Mouse (Mus musculus): ENCODE measurements around the gene Serhl. TPM values are rescaled to one million over a fixed set of nuclear protein-coding genes. Genes with fewer than 3 reads are reported as not detected.

Serhl gene
- polyA plus RNA-seq, 1 experiment from 2014 or later: 61.0 TPM

GRCm38 (mm10) chr15:83106426-83106825 lies 17.1 kb downstream of the Serhl start:
- no peak for ATAC-seq (ENCODE audit: extremely low read depth, insufficient number of reproducible peaks, low FRiP score, low TSS enrichment)
- 79% methylated on average over 6 of the region's 6 CpGs for WGBS
- no peaks in the 10 kb centered on the region for H3K9me3 ChIP-seq

GRCm38 (mm10) chr15:83107814-83108213 lies 18.5 kb downstream of the Serhl start:
- peaks cover 4% of the 10 kb centered on the region for H3K4me1 ChIP-seq
- ATAC-seq (ENCODE audit: extremely low read depth, insufficient number of reproducible peaks, low FRiP score, low TSS enrichment): no peak
- no peak overlapping the region for H3K27ac ChIP-seq (replicated peaks)

More at GRCm38 (mm10) chr15:83106426-83106825, 17.1 kb downstream of the Serhl start:
- H3K9ac ChIP-seq: no peak overlapping the region
- H3K4me1 ChIP-seq: 0 out of 2 replicates have a peak, but pooled peaks cover 4% of the 10 kb centered on the region
- no peak overlapping the region for H3K27ac ChIP-seq (replicated peaks)
- no peaks in the 10 kb centered on the region for H3K27me3 ChIP-seq (replicated peaks)
- no peak overlapping the region for H3K4me3 ChIP-seq
- H3K36me3 ChIP-seq: peaks cover 24% of the 10 kb centered on the region
- H3K4me2 ChIP-seq: no peak overlapping the region

GRCm38 (mm10) chr15:83111290-83111689 lies 22.0 kb downstream of the Serhl start:
- WGBS: 52% methylated on average over 6 of the region's 6 CpGs
- ATAC-seq (ENCODE audit: extremely low read depth, insufficient number of reproducible peaks, low FRiP score, low TSS enrichment): no peak
- H3K4me1 ChIP-seq: peaks cover 20% of the 10 kb centered on the region
- no peaks in the 10 kb centered on the region for H3K27me3 ChIP-seq (replicated peaks)
- H3K9me3 ChIP-seq: no peaks in the 10 kb centered on the region
- H3K4me3 ChIP-seq: no peak overlapping the region
- H3K4me2 ChIP-seq: no peak overlapping the region
- H3K36me3 ChIP-seq: peaks cover 41% of the 10 kb centered on the region
- H3K9ac ChIP-seq: no peak overlapping the region
- H3K27ac ChIP-seq (replicated peaks): no peak overlapping the region

More at GRCm38 (mm10) chr15:83107814-83108213, 18.5 kb downstream of the Serhl start:
- Histone ChIP-seq H3K27me3 (replicated peaks) (no peaks in the 10 kb centered on the region), H3K9me3 (no peaks in the 10 kb centered on the region), H3K4me2 (no peak overlapping the region), H3K36me3 (peaks cover 24% of the 10 kb centered on the region), H3K4me3 (no peak overlapping the region), H3K9ac (no peak overlapping the region)
- 73% methylated on average over 6 of the region's 6 CpGs for WGBS

- peaks cover 45% of the 10 kb centered on the region for H3K36me3 ChIP-seq
- no peak for ATAC-seq (ENCODE audit: extremely low read depth, insufficient number of reproducible peaks, low FRiP score, low TSS enrichment)
- no peak overlapping the region for H3K4me3 ChIP-seq
- H3K9me3 ChIP-seq: no peaks in the 10 kb centered on the region
- no peaks in the 10 kb centered on the region for H3K27me3 ChIP-seq (replicated peaks)
- H3K9ac ChIP-seq: 0 out of 2 replicates have a peak overlapping the region, but pooled peaks have one; percentile 5
- no peak overlapping the region for H3K4me2 ChIP-seq
- no peak overlapping the region for H3K27ac ChIP-seq (replicated peaks)
- H3K4me1 ChIP-seq: peaks cover 20% of the 10 kb centered on the region
- WGBS: 74% methylated on average over 7 of the region's 7 CpGs
Observed at GRCm38 (mm10) chr15:83111874-83112273, 22.6 kb downstream of the Serhl start.

- Histone ChIP-seq H3K27ac (replicated peaks) (no peak overlapping the region), H3K4me3 (no peak overlapping the region), H3K36me3 (peaks cover 48% of the 10 kb centered on the region), H3K4me1 (peaks cover 20% of the 10 kb centered on the region), H3K9me3 (no peaks in the 10 kb centered on the region), H3K9ac (peak overlapping the region; percentile 67), H3K27me3 (replicated peaks) (no peaks in the 10 kb centered on the region), H3K4me2 (peak overlapping the region; percentile 24; the same call in 1 of the 2 replicates)
- ATAC-seq (ENCODE audit: extremely low read depth, insufficient number of reproducible peaks, low FRiP score, low TSS enrichment): no peak
- 17% methylated on average over 8 of the region's 11 CpGs for WGBS
Observed at GRCm38 (mm10) chr15:83112898-83113297, 23.6 kb downstream of the Serhl start.

- no peak overlapping the region for H3K27ac ChIP-seq (replicated peaks)
- no peak overlapping the region for H3K4me2 ChIP-seq
- 85% methylated on average over 9 of the region's 9 CpGs for WGBS
- peaks cover 23% of the 10 kb centered on the region for H3K4me1 ChIP-seq
- no peaks in the 10 kb centered on the region for H3K9me3 ChIP-seq
- peaks cover 57% of the 10 kb centered on the region for H3K36me3 ChIP-seq
- no peaks in the 10 kb centered on the region for H3K27me3 ChIP-seq (replicated peaks)
- no peak overlapping the region for H3K9ac ChIP-seq
- H3K4me3 ChIP-seq: no peak overlapping the region
- ATAC-seq (ENCODE audit: extremely low read depth, insufficient number of reproducible peaks, low FRiP score, low TSS enrichment): no peak
Observed at GRCm38 (mm10) chr15:83114106-83114505, 24.8 kb downstream of the Serhl start.

- no peaks in the 10 kb centered on the region for H3K27me3 ChIP-seq (replicated peaks)
- H3K4me3 ChIP-seq: no peak overlapping the region
- WGBS: 79% methylated on average over 6 of the region's 6 CpGs
- H3K9ac ChIP-seq: no peak overlapping the region
- H3K36me3 ChIP-seq: peaks cover 62% of the 10 kb centered on the region
- no peak overlapping the region for H3K27ac ChIP-seq (replicated peaks)
- ATAC-seq (ENCODE audit: extremely low read depth, insufficient number of reproducible peaks, low FRiP score, low TSS enrichment): no peak
- H3K9me3 ChIP-seq: no peaks in the 10 kb centered on the region
- H3K4me2 ChIP-seq: no peak overlapping the region
- peaks cover 23% of the 10 kb centered on the region for H3K4me1 ChIP-seq
Observed at GRCm38 (mm10) chr15:83115071-83115470, 25.8 kb downstream of the Serhl start.

- peaks cover 69% of the 10 kb centered on the region for H3K36me3 ChIP-seq
Observed at GRCm38 (mm10) chr15:83118360-83118759, 29.1 kb downstream of the Serhl start.

GRCm38 (mm10) chr15:83121709-83122565 lies 32.6 kb downstream of the Serhl start:
- Histone ChIP-seq H3K9me3 (no peaks in the 10 kb centered on the region), H3K27me3 (replicated peaks) (no peaks in the 10 kb centered on the region), H3K36me3 (peaks cover 59% of the 10 kb centered on the region), H3K4me3 (peak overlapping the region; percentile 75), H3K4me2 (peak overlapping the region; percentile 80), H3K9ac (peak overlapping the region; percentile 84), H3K4me1 (peaks cover 15% of the 10 kb centered on the region), H3K27ac (replicated peaks) (peak overlapping the region; percentile 68)
- WGBS: 3% methylated on average over 43 of the region's 43 CpGs
- ATAC-seq (ENCODE audit: extremely low read depth, insufficient number of reproducible peaks, low FRiP score, low TSS enrichment): peak; percentile 22; the same call in 1 of the 2 replicates

More at GRCm38 (mm10) chr15:83118360-83118759, 29.1 kb downstream of the Serhl start:
- Histone ChIP-seq H3K27ac (replicated peaks) (no peak overlapping the region), H3K27me3 (replicated peaks) (no peaks in the 10 kb centered on the region), H3K4me1 (peaks cover 26% of the 10 kb centered on the region), H3K4me3 (no peak overlapping the region), H3K9ac (no peak overlapping the region), H3K4me2 (no peak overlapping the region), H3K9me3 (no peaks in the 10 kb centered on the region)
- no peak for ATAC-seq (ENCODE audit: extremely low read depth, insufficient number of reproducible peaks, low FRiP score, low TSS enrichment)
- 47% methylated on average over 7 of the region's 7 CpGs for WGBS

- 9% methylated on average over 32 of the region's 32 CpGs for WGBS
- Histone ChIP-seq H3K27me3 (replicated peaks) (no peaks in the 10 kb centered on the region), H3K4me3 (peak within 1 kb of the TSS; percentile 75), H3K4me2 (peak within 1 kb of the TSS; percentile 80), H3K27ac (replicated peaks) (peak within 1 kb of the TSS; percentile 68), H3K36me3 (peaks cover 59% of the 10 kb centered on the region), H3K4me1 (peaks cover 15% of the 10 kb centered on the region), H3K9ac (peak within 1 kb of the TSS; percentile 84), H3K9me3 (no peaks in the 10 kb centered on the region)
- ATAC-seq (ENCODE audit: extremely low read depth, insufficient number of reproducible peaks, low FRiP score, low TSS enrichment): peak; percentile 70
Observed at GRCm38 (mm10) chr15:83122566-83123145, 33.4 kb downstream of the Serhl start, which contains the start of gene Rrp7a. Rrp7a (minus strand) TSS chr15:83122801.

- Histone ChIP-seq H3K9ac (no peak overlapping the region), H3K4me3 (no peak overlapping the region), H3K36me3 (peaks cover 61% of the 10 kb centered on the region), H3K27ac (replicated peaks) (no peak overlapping the region), H3K4me1 (peaks cover 12% of the 10 kb centered on the region), H3K4me2 (no peak overlapping the region), H3K9me3 (no peaks in the 10 kb centered on the region), H3K27me3 (replicated peaks) (no peaks in the 10 kb centered on the region)
- 59% methylated on average over 5 of the region's 5 CpGs for WGBS
- no peak for ATAC-seq (ENCODE audit: extremely low read depth, insufficient number of reproducible peaks, low FRiP score, low TSS enrichment)
Observed at GRCm38 (mm10) chr15:83124625-83125024, 35.3 kb downstream of the Serhl start.

Data from heart, embryonic 13.5 days (tissue).